Mouse (Mus musculus) left cerebral cortex, adult 8-10 months (tissue): ENCODE data around the gene Ephb1. TPM values are rescaled to one million over a fixed set of nuclear protein-coding genes. Genes with fewer than 3 reads are reported as not detected.

Experiments used
- DNase-seq, 2 experiments: peaks; one replicate each; pipeline ENCODE4 v3.0.0; 2022; ENCODE audit warnings: low spot score in 2 of 2
- total RNA-seq, 4 experiments: library from RNA; stranded (reverse); gene quantifications; 2 replicates each; pipeline ENCODE4 v1.2.4; 2022

Gene Ephb1
- total RNA-seq, 4 experiments from 2014 or later: 30.7 to 39.9 (median 35.9) TPM

DNA sequence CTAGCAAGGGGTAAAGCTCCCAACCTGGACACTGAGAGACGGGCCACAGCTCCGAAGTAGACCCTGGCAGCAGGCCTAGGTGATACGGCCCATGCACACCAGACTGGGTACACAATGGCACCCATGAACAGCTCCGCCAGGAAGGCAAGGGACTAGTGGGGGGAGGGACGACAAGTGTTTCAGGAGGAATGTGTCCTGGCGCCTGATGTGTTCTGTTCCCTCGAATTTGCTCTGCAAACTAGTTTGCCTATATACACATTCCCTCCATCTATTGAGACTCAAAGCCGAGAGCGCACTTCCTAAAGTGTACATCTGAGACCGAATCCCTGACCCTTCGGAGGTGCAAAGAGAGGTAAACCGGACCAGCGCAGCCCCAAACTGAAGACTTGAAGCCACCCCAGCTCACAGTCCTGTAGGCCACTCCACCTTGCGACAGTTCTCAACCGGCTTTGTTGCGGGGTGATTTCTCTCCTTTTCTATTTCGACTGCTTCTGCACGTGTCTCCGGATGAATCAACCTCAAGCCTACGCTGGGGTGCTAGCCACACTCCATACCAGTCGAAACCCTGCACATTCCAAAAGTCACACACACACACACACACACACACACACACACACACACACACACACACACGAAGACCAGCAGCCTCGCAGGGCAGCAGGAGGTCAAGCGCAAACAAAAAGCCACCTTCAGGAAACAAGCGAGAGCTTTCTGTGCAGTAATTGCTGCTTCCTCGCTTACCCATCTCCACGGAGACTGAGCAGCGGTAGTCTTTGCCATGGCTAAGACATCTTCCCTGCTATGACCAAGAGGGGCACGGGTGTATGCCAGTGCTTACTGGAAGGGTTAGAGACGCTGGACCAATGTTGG, 2.1 kb downstream of the Ephb1 start:
- DNase-seq: no peak

DNA sequence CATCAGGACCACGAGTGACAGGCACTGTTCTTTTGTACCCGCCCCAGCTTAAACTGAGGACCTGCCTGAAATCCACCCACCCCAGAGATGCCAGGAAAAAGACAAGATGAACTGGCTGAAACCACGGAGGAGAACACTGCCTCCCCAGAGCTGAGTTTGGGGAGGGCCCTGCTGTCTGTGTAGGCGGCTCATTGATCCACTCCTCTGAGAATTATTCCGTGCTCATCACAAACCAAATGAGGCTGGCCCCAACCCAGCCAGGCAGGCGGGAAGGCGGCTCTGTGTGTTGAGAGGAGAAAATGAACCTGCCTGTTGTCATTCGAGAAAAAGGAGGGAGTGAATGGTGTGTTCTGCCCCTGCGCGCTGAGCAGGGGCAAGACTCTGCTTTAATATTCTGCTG, 2.8 kb downstream of the Ephb1 start:
- DNase-seq: peak in 1 of 2 experiments; percentile 27

DNA sequence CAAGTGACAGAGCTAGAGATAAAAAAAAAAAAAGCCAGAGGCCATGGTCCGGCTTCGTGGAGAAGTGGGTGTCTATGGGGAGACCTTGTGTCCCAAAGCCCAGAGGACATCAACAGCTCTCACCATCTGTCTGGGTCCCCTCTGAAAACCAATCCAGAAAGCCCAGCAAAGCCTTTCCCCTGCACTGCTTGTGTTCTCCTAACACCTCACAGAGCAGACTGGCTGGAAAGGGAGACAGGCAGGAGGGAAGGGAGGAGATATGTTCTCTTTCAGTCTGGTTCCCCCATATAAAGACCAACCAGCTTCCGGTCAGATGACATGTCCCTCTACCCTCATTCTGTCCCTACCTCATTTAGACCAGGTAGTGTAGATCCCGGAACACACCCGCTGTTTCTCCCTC, 3.3 kb downstream of the Ephb1 start:
- DNase-seq: no peak

DNA sequence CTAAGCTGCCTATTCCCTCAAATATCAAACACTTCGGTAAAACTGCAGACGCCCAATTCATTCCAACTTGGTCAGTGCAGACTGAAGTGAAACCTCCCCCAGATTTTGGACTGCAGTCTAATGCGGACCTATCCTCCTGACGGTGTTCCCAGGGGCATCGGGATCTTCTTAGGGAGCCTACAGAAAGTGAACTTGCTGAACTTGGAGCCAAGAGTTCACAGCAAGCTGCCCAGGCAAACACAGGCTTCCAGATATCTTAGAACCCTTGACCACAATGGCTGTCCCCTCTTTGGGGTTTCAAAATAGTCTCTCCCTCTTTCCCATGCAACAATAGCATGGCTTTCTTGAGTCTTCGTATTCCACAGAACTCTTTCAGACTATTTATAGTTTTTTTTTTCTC, 3.8 kb downstream of the Ephb1 start:
- DNase-seq: no peak

DNA sequence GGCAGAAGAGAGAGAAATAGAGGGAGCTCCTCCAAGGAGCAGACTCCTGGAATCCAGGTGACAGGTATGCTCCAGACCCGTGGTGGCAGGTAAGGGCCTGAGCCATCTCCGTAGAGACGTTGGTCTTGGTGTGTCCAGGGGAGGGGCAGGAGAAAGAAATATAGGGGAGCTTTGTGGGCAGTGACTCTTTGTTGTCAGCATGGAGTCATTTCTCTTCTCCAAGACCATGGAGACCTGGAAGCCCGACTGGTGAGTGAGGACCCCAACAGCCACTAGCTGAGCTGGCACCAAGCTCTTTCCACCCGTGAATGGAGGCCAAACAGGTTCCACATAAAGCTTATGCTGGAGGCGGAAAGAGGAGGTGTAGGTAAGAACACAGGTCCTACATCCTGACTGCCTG, 4.4 kb downstream of the Ephb1 start:
- DNase-seq: peak in 1 of 2 experiments; percentile 3

DNA sequence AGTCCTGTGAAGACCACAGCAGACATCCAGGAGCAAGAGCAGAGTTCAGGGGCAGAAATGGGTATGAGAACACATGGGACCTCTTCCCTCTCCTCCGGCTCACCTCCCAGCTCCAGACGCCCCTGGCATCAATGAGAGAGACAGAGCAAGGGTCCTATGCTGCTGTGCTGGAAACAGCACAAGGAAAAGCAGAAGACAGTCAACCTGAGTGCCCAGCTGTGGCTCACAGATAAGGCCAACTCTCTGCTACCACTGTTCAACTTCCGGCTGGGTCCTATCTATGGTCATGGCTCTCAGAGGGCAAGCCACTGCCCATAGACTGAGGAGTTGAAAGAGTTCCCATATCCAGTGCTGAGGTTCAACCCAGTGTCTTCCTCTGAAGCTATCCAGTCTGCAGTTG, 7.7 kb downstream of the Ephb1 start:
- DNase-seq: peak in 1 of 2 experiments; percentile 2

DNA sequence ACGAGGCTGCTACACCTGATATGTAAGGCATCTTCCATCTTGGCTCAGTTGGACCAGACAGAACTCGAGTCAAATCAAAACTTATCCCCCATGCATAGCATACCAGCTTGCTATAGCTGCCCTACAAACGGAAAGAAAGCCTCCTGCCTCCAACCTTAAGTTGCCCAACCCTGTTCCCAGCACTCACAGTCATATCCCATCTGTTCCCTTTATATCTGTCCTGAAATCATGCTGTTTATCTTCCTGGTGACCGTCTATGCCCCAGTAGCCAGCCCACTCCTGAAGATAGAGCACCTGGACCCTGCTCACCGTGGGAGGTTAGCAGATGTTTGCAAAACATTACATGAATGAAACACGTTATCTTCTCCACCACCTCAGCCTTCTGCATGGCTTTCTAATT, 9.0 kb downstream of the Ephb1 start:
- no peak for DNase-seq

DNA sequence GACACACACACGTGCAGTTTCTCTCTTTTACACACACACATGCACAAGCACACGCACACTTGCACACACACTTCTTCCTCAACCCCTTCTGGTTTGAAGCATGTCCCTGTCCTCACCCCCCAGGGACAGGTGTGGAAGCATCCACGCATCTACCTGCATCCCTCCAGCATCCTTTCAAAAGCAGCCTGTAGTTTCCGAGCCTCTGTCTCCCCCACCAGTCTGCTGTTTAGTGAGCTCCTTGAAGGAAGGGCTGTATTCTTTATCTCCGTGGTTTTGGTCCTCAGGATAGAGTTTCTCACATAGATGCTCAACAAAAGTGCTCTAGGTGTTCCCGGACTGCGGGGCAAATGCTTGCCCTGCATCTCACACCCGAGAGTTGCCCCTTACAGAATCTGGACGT, 9.4 kb downstream of the Ephb1 start:
- no peak for DNase-seq

DNA sequence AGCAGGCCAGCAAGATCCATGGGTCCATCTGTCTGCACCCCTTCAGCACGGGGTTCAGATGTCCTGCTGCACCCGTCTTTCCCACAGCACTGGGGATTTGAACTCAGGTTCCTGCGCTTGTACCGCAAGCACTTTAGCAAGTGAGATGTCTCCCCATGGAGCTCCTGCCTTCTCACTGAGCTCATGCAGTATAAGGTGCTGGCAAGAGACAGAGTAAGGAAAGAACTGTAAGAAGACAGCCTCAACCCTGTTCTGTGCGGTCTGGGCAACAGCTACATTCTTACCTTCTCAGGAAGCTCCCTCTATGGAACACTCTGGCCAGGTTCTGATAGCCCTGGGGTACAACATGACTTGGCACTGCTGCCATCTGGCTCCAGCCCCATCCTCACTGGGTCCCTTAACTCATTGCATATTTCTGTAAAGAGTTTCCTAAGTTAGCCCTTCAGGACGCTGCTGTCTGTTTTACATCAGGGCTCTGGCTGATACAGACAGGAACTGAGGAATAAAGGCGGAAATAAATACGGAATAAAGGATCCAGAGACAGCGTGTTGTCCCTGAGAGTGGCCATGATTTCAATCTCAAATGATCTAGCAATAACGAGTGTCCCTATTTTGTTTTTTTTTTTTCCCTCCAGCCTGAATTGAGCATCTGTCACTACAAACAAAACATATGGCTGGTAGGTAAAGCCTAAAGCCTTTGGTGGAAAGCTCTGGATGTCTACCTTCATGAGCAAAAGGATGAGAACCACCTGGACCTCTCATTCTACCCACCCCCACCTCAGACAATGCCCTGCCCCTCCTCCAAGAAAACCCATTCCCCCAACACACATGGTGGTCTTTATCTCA, 10.2 kb downstream of the Ephb1 start:
- DNase-seq: no peak

DNA sequence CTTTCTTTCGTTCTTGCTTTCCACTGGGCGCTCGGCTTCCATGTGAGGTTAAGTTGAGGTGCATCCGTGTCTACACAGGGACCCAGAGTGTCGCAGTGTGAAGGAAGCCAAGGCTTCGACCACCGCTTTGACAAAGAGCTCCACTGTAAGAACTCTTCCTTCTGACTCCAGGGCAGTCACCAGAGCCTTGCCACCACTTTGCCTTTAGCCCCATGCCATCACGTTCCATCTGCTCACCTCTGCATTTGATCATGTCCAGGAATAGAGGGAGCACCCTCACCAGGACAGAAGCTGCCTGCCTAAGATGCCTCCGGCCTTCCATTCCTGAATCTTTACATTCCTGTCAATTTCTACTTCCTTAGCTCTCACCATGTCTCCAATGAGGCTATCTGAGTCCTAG, 11.4 kb downstream of the Ephb1 start:
- no peak for DNase-seq

DNA sequence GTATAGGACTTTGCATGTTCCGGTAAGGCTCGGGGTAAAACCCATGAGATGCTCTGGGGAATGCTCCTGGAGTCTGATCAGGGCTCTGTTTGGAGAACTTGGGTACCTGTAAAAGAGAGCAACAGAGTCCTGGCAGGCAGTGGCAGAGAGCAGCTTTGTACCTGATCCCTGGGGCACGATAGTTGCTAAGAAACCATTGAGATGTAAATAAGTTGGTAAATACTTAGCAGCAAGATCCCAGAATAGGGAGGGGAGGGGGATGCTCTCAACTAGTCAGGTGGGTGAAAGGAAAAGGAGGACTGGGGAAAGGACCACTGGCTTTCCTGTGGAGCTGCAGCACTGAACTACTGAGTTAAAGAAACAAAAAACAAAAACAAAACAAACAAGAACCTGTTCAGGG, 12.5 kb downstream of the Ephb1 start:
- no peak for DNase-seq

DNA sequence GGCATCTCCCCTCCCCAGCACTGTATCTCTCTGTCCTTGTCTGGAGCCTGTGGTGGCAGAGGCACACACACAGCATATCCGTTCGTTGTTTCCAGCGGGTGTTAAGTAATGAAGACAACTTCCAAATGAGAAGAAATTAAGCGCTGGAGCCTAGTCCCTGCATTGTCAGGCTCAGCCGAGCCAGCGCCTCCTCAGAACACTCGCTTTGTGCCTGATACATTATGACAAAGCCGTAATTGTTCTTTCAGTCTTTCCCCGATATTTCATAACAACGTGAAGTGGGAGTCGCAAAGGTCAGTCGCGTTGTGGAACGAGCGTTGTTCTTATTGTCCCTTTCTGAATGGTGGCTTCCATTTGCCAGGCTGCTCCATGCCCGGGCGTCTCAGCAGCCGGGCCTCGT, 13.7 kb downstream of the Ephb1 start:
- DNase-seq: no peak

DNA sequence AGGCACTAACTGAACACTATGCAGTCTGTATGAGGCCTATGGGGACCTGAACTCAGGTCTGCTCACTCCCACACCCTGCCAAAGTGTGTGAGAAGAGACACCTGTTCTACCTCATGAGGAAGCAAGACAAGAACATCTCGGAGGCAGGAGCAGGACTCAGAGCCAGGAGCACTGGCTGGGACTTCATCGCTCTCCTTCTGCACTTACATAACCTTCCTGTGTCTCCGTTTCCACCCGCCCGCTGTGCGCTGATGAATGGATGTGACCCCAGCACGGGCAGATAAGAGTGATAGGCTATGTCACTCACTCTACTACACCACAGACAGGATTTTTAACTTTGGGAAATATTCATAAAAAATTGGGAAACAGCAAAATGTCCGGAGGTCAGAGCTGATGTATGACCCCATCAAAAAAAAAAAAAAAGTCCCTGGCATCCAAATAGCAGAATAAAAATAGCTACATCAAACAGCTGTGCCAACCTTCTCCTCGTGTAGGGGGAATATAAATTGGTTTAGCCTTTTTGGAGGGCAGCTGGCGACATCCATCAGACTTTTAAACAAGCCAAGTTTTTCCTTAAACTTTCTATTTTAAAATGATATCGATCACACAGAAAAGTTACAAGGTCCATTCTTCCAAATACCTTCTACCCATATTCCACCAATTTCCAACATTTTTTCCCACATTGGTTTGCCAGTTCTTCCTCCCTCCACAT, 18.8 kb downstream of the Ephb1 start:
- DNase-seq: no peak

DNA sequence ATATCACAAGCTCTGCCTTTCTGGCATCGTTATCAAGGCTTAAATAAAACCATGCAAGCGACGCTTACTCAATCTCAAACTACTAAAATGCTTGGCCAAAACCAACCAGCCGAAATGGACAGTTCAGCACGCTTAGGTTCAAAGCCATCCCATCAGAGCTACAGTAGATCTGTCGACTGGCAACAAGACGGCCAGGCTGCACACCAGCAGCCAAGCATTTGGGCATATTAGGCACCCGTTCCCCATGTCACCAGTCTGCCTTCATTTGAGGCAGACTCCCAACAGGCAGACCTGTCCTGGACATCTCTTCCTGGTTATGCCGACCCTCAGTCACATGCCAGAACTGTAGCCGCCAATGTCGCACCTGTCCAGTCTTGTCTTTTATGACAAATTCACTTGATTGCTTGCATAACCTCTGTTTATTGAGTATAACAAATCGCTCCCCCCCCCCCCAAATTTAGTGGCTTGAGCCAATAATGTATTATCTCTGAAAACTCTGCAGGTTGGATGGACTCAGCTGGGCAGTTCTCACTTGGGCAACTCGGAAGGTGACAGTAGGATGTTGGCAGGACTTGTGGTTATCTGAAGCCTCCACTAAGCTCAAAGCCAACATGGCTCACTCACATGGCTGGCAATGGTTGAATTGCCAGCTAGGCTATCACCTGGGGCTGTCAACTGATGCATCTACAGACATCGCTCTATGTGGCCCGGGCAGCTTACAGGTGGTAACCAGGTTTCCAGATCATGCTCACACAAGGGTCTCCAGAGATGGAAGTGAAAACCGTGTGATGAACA, 24.0 kb downstream of the Ephb1 start:
- no peak for DNase-seq

DNA sequence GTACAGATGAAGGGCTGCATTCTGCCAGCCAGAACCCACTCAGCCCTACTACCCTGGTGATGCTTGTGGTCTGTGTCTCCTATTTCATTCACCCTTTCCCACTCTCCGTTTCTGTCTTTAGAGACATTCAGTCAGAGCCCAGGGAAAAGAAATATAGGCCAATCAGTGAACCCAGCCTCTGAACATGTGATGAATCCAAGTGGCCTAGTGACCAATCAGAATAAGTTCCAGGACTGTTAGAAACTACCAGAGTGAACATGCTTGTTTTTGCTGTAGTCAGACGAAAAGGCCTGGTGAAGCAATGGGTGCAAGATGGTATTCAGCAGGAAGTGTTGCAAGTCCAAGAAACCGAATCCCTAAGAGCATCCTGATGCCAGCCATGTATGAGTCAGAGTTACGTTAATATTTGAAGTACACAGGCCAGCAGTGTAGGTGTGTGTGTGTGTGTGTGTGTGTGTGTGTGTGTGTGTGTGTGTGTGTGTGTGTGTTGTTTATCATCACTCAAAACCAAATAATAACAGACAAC, 26.8 kb downstream of the Ephb1 start:
- DNase-seq: no peak

DNA sequence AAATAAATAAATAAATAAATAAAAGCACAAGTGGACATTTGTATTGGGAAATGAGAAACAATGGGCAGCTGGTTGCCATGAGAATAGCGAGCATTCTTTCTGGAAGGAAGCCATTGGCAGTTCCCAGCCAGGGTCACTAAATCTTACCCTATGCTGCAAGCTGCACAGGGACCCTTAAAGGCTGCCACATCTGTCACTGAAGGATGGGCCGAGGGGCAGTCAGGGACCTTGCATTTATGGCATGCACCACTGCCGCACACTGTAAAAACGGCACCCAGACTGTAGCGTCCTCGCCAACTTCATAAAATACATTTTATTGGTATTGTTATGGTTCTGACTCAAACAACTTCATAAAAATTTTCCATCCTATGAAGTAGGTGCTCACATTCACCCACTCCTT, 39.1 kb downstream of the Ephb1 start:
- DNase-seq: no peak

DNA sequence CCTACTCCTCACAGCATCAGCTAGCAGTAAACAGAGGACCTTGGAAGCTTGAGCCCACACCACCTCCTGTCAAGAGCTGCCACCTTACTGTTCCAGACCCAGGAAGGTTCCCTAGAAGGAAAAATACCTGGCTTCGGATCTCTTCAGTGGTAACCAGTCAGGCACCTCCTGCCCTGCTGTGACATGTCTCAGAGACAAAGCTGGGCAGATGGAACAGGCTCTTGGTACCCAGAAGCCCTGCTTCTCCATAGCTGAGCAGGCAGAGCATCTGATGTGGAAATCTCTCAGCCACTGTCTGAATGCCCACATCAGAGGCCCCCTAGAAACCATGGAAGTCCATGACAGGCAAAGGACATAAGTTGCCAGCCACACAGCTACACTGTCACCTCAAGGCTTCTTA, 39.7 kb downstream of the Ephb1 start:
- no peak for DNase-seq

DNA sequence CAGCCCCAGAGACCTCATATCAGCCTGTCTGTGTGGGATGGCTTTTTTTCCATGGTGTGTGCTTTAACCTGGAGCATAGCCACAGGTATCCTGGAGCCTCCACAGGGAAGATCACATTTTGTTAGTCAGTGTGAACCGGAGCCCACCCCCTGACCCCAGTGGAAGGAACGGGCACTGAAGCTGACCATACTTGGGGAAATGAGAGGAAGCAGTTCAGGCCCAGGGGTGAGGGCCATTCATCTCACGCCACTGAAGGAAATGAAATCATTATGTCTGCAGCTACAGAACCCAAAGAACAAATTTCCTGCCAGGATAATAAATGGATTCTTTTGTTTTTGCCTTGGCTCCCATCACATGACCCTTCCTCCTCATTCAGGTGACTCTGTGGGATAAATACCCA, 44.1 kb downstream of the Ephb1 start:
- DNase-seq: no peak

DNA sequence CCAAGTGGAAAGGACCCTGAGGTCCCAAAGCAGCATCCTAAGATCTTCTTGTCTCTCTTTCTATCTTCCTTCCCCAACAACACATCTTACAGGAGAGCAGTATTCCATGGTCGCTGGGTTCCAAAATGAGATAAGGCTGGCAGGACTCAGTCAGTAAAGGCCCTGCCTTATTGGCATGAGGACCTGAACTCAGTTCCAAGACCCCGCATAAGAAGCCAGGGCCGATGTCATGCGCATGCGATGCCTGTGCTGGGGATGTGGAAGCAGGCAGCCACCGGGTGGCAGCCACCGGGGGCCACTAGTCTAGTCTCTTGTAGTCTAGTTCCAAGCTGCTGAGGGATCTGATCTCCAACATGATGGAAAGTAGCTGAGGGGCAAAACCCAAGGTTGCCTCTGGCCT, 45.2 kb downstream of the Ephb1 start:
- no peak for DNase-seq

DNA sequence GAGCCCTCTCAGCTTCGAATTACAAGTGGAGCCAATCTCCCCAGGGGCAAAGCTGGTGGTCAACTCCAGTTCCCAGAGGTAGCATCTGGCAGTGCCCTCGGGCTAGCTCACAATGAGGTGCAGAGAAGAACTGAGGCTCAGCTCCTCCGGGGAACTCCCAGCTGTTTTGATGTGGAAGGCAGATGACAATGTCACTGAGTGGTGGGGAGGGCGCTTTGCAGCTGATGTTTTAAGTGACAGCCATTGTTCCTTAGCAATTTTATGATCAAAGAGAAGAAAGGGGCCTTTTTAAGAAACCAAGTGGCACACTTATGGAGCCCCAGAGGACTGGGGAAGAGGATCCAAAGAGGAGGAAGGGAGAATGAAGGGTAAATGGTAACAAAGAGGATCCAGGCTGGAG, 46.8 kb downstream of the Ephb1 start:
- DNase-seq: no peak
